Mouse (Mus musculus) CH12.LX (cell line): ENCODE data around the gene Hoxb3. TPM values are rescaled to one million over a fixed set of nuclear protein-coding genes. Genes with fewer than 3 reads are reported as not detected.

Experiments used
- DNase-seq: peaks from one replicate; pipeline ENCODE4 v3.0.0-alpha.2; 2013; ENCODE audit errors: extremely low read depth
- H3K27ac ChIP-seq: 2 replicates; pipeline ENCODE4 v1.5.1; 2012; ENCODE audit warnings: low read depth, mild to moderate bottlenecking, control low read depth, moderate library complexity; ENCODE audit not compliant: insufficient read depth
- H3K27me3 ChIP-seq: replicated peaks from 2 replicates; pipeline ENCODE3; 2012; ENCODE audit warnings: inconsistent platforms
- H3K36me3 ChIP-seq, 2 experiments: replicated peaks in 1 of 2; 2 replicates each; pipeline versions ENCODE3 to v1.6.1; 2012; ENCODE audit warnings: inconsistent platforms in 1 of 2, low read length in 1 of 2, mild to moderate bottlenecking in 1 of 2, mixed read lengths in 1 of 2, moderate library complexity in 1 of 2; ENCODE audit not compliant: control insufficient read depth in 1 of 2, insufficient read depth in 1 of 2
- H3K4me1 ChIP-seq, 2 experiments: 2 replicates each; pipeline ENCODE4 v1.6.1; 2012; ENCODE audit warnings: inconsistent platforms in 1 of 2, moderate library complexity in 1 of 2; ENCODE audit not compliant: insufficient read depth in 2 of 2, control insufficient read depth in 1 of 2
- H3K4me2 ChIP-seq: 2 replicates; pipeline ENCODE4 v1.6.1; 2012; ENCODE audit warnings: low read depth, mild to moderate bottlenecking, control low read depth; ENCODE audit not compliant: poor library complexity, insufficient read depth, severe bottlenecking
- H3K4me3 ChIP-seq, 3 experiments: fragments of 150-350 bp in 1 of 3; sonication (generic) in 1 of 3; replicated peaks in 1 of 3; 2 replicates each; pipeline versions ENCODE3 to v1.5.1; 2011 to 2012; ENCODE audit warnings: low read depth in 2 of 3, low read length in 2 of 3, mild to moderate bottlenecking in 2 of 3, moderate library complexity in 2 of 3, control low read depth in 1 of 3, improper control_type of control experiment in 1 of 3, inconsistent platforms in 1 of 3, mixed read lengths in 1 of 3; ENCODE audit not compliant: poor library complexity in 1 of 3
- H3K79me2 ChIP-seq: replicated peaks from 2 replicates; pipeline ENCODE4 v1.6.1; 2012; ENCODE audit warnings: mild to moderate bottlenecking, moderate library complexity; ENCODE audit not compliant: control insufficient read depth, poor library complexity, insufficient read depth, severe bottlenecking; ENCODE audit errors: extremely low read depth
- H3K9ac ChIP-seq: 2 replicates; pipeline ENCODE4 v1.6.1; 2012; ENCODE audit warnings: low read depth, mild to moderate bottlenecking, control low read depth, moderate library complexity; ENCODE audit not compliant: insufficient read depth
- H3K9me3 ChIP-seq: replicated peaks from 2 replicates; pipeline ENCODE3; 2012; ENCODE audit warnings: low read length, inconsistent platforms, mixed read lengths
- BHLHE40 ChIP-seq: IDR thresholded peaks from 2 replicates; pipeline ENCODE4 v1.6.1; 2011; ENCODE audit warnings: mild to moderate bottlenecking, low read depth, low read length, improper control_type of control experiment
- EP300 ChIP-seq: IDR thresholded peaks from 2 replicates; pipeline ENCODE4 v1.6.1; 2011; ENCODE audit warnings: low read length, improper control_type of control experiment
- HCFC1 ChIP-seq: IDR thresholded peaks from 2 replicates; pipeline ENCODE4 v1.6.1; 2012; ENCODE audit warnings: low read depth, mild to moderate bottlenecking, inconsistent platforms, low read length, improper control_type of control experiment
- JUN ChIP-seq: IDR thresholded peaks from 2 replicates; pipeline ENCODE4 v1.6.1; 2011; ENCODE audit warnings: low read depth, mild to moderate bottlenecking, low read length, improper control_type of control experiment, moderate library complexity; ENCODE audit not compliant: insufficient read depth
- JUND ChIP-seq: conservative IDR thresholded peaks from 2 replicates; pipeline ENCODE4 v1.6.1; 2011; ENCODE audit warnings: low read depth, low read length, improper control_type of control experiment
- MAFK ChIP-seq: IDR thresholded peaks from 2 replicates; pipeline ENCODE4 v1.6.1; 2011; ENCODE audit warnings: low read length, improper control_type of control experiment; ENCODE audit not compliant: insufficient replicate concordance
- MAX ChIP-seq: IDR thresholded peaks from 2 replicates; pipeline ENCODE4 v1.6.1; 2011; ENCODE audit warnings: low read length, improper control_type of control experiment
- MAZ ChIP-seq: IDR thresholded peaks from 2 replicates; pipeline ENCODE4 v1.6.1; 2012; ENCODE audit warnings: low read depth, mild to moderate bottlenecking, inconsistent platforms, low read length, improper control_type of control experiment, moderate library complexity
- MEF2A ChIP-seq: IDR thresholded peaks from 2 replicates; pipeline ENCODE4 v1.6.1; 2014; ENCODE audit warnings: low read depth, mild to moderate bottlenecking, inconsistent platforms, low read length, improper control_type of control experiment, borderline replicate concordance
- MXI1 ChIP-seq: IDR thresholded peaks from 2 replicates; pipeline ENCODE4 v1.6.1; 2011; ENCODE audit warnings: mild to moderate bottlenecking, low read depth, low read length, improper control_type of control experiment
- NRF1 ChIP-seq: IDR thresholded peaks from 2 replicates; pipeline ENCODE4 v1.6.1; 2014; ENCODE audit warnings: low read depth, mild to moderate bottlenecking, inconsistent platforms, low read length, improper control_type of control experiment, moderate library complexity
- POLR2AphosphoS2 ChIP-seq: IDR thresholded peaks from 2 replicates; pipeline ENCODE4 v1.6.1; 2011; ENCODE audit warnings: low read depth, low read length, improper control_type of control experiment
- RAD21 ChIP-seq: IDR thresholded peaks from 2 replicates; pipeline ENCODE4 v1.6.1; 2011; ENCODE audit warnings: low read depth, mild to moderate bottlenecking, low read length, improper control_type of control experiment, moderate library complexity
- SIN3A ChIP-seq: IDR thresholded peaks from 2 replicates; pipeline ENCODE4 v1.6.1; 2012; ENCODE audit warnings: low read length, improper control_type of control experiment, inconsistent platforms
- TBP ChIP-seq: conservative IDR thresholded peaks from 2 replicates; pipeline ENCODE4 v1.6.1; 2011; ENCODE audit warnings: low read depth, low read length, improper control_type of control experiment
- TCF12 ChIP-seq: IDR thresholded peaks from 2 replicates; pipeline ENCODE4 v1.6.1; 2014; ENCODE audit warnings: low read depth, mild to moderate bottlenecking, inconsistent platforms, low read length, improper control_type of control experiment
- UBTF ChIP-seq: IDR thresholded peaks from 2 replicates; pipeline ENCODE4 v1.6.1; 2012; ENCODE audit warnings: low read depth, mild to moderate bottlenecking, inconsistent platforms, low read length, improper control_type of control experiment, moderate library complexity
- USF2 ChIP-seq: conservative IDR thresholded peaks from 2 replicates; pipeline ENCODE4 v1.6.1; 2011; ENCODE audit warnings: low read depth, low read length, improper control_type of control experiment
- ZKSCAN1 ChIP-seq: IDR thresholded peaks from 2 replicates; pipeline ENCODE4 v1.6.1; 2012; ENCODE audit warnings: low read depth, inconsistent platforms, low read length, improper control_type of control experiment, borderline replicate concordance
- ZNF384 ChIP-seq: IDR thresholded peaks from 2 replicates; pipeline ENCODE4 v1.6.1; 2012; ENCODE audit warnings: low read depth, low read length, improper control_type of control experiment, inconsistent platforms
- dilution Hi-C: fragments of 300-500 bp; cut with MboI; formaldehyde crosslinking; loops from 2 replicates; pipeline ENCODE4 v1.14.3; 2020; ENCODE audit warnings: low sequenced_read_pairs; ENCODE audit not compliant: extremely low pct_unique_long_range_greater_than_20kb, extremely low pct_ligation_motif_present
- in situ Hi-C: fragments of 300-500 bp; cut with MboI; formaldehyde crosslinking; loops from 3 replicates; pipeline ENCODE4 v1.14.3; 2019; ENCODE audit warnings: low sequenced_read_pairs, low pct_ligation_motif_present, low pct_unique_long_range_greater_than_20kb, mixed read lengths
- polyA plus RNA-seq: library from polyadenylated mRNA; unstranded; fragments of >175 nt; gene quantifications from 2 replicates; pipeline ENCODE4 v1.2.1, GENCODE M21; 2012; ENCODE audit warnings: low read depth; ENCODE audit not compliant: insufficient read length
- total RNA-seq, 2 experiments: library from RNA; depleted of rRNA; stranded (reverse); fragments of 300-350 nt in 1 of 2; fragments of >200 nt in 1 of 2; gene quantifications; 2 replicates each; pipeline ENCODE4 v1.2.3; 2012 to 2014

Hoxb3 gene
- total and polyA plus RNA-seq, 3 experiments = 0.07 to 0.29 (median 0.21) TPM

- no peaks in the 10 kb centered on the region for H3K36me3 ChIP-seq
- in situ Hi-C loops = no loop called here
- no peaks in the 10 kb centered on the region for H3K9me3 ChIP-seq
- H3K27ac ChIP-seq = no peak overlapping the region
- H3K4me1 ChIP-seq = no peaks in the 10 kb centered on the region; a peak in 1 of 4 replicates
- H3K27me3 ChIP-seq = peaks cover 94% of the 10 kb centered on the region
- no peak overlapping the region for H3K4me3 ChIP-seq
- no peaks in the 10 kb centered on the region for H3K79me2 ChIP-seq
- TF ChIP-seq MAZ = no peak
- TF ChIP-seq MAFK = no peak
- TF ChIP-seq JUN = no peak
- no peak for TF ChIP-seq ZNF384
- no peak for TF ChIP-seq TCF12
- TF ChIP-seq ZKSCAN1 = no peak
- TF ChIP-seq UBTF = no peak
- TF ChIP-seq MEF2A = no peak
- no peak for TF ChIP-seq JUND
- dilution Hi-C loops = no loop called here
- DNase-seq = no peak
- no peak overlapping the region for H3K4me2 ChIP-seq
- H3K9ac ChIP-seq = no peak overlapping the region
Measured at GRCm38 (mm10) chr11:96367141-96367540, 44.0 kb downstream of the Hoxb3 start.

DNA sequence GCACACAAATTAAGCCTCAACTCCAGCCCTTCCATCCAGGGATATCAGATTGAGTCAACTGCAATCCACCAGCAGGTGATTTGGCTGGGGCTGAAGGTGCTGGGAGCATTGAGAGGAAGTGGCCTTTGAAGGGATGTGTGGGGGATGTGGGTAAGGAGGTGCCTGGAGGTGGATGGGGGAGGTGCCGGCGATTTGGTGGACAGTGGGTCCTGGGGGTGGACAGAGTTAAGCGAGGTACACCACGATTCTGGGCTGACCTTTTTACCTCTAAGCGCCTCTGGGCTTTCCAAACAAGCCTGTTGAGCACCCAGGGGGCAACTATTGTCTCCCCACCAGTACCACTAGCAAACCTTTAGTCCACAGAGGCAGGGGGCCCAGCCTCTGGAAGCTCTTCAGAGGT is 45.6 kb downstream of the Hoxb3 start:
- Histone ChIP-seq H3K9me3 (no peaks in the 10 kb centered on the region), H3K36me3 (no peaks in the 10 kb centered on the region), H3K9ac (no peak overlapping the region), H3K4me3 (no peak overlapping the region), H3K27me3 (peaks cover 93% of the 10 kb centered on the region), H3K27ac (no peak overlapping the region), H3K4me2 (no peak overlapping the region), H3K4me1 (no peaks in the 10 kb centered on the region), H3K79me2 (no peaks in the 10 kb centered on the region)
- in situ Hi-C loops = no loop called here
- TF ChIP-seq UBTF = no peak
- no peak for TF ChIP-seq SIN3A
- no peak for TF ChIP-seq USF2
- TF ChIP-seq MAFK = no peak
- TF ChIP-seq TBP = no peak
- TF ChIP-seq EP300 = no peak
- TF ChIP-seq BHLHE40 = no peak
- no peak for TF ChIP-seq POLR2AphosphoS2
- TF ChIP-seq HCFC1 = no peak
- TF ChIP-seq RAD21 = no peak
- TF ChIP-seq JUN = no peak
- no peak for TF ChIP-seq MXI1
- TF ChIP-seq MAX = no peak
- TF ChIP-seq NRF1 = no peak
- DNase-seq = no peak
- dilution Hi-C loops = no loop called here
